Mouse (Mus musculus) WW6 (cell line): ENCODE data around the gene Dnase2b.

ENCODE experiments used
- DNase-seq: peaks from one replicate; pipeline ENCODE4 v3.0.0-alpha.2; 2013; ENCODE audit warnings: low read depth, low spot score

The Dnase2b gene

DNA sequence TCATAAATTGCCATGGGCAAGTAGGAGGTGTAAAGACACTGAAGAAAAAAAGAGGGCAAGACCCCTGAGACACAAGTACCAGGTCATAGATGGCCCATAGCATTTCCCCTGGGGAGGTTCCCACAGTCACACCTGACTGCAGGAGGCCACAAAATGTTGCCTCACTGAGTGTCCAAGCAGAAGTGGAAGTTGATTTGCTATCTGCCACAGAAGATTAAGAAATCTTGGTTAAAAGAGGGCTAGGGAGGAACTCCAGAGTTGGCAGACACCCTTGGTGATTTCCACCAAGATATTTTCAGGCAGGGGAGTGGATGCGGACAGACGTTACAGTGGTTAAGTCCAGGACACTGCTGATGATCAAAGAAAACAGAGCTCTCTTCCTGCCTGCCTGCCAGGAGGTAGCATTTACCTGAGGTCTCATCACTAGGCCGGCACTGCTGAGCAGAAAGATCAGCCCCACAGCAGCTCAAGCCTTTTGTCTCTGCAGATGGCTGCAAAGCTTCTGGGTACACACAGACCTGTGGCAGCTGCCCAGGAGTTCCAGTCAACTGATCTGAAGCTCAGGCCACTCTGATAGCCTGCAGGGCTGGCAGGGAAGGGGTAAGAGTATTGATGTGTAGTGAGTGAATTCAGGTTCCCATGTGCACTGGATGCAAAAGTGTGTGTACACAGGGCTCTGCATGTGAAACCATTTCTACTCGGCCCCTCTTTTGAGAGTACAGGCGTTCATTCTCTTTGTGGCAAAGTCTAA is 1.3 kb upstream of the Dnase2b start:
- DNase-seq, result no peak

DNA sequence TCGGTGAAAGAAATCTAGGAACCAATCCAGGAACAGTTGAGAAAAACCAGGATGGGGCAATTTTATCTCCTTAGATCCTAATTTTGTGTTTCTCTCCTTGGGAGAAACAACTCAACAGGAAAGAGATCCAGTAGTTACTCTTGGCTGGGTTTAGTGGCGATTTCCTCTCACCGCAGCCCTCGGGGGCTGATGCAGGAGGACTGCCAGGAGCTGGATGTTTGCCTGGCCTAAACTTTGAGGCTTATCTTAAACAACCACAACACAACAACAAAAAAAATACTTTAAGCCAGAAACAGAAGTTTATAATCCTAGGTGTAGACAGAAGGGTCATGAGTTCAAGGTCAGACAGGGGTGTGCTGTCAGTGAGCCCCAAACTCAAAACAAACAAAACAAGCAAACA is 3.6 kb downstream of the Dnase2b start:
- DNase-seq, result no peak

DNA sequence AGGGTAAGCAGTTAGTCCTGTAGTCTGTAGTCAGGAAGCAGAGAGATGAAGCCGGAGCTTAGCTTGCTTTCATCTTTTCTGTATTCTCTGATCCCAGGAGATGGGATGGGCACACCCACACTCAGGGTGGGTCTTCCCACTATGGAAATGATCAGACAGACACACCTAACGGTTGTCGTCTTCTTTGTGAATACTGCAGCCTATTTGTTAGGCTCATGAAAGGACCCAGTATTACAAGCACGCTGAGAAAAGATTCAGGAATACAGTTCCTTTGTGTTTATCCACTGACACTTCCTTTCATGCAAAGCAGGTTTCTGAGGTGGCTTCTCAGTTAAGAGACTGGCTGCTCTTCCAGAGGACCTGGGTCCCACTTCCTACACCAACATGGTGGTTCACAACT is 4.1 kb downstream of the Dnase2b start:
- DNase-seq, result peak; percentile 24

DNA sequence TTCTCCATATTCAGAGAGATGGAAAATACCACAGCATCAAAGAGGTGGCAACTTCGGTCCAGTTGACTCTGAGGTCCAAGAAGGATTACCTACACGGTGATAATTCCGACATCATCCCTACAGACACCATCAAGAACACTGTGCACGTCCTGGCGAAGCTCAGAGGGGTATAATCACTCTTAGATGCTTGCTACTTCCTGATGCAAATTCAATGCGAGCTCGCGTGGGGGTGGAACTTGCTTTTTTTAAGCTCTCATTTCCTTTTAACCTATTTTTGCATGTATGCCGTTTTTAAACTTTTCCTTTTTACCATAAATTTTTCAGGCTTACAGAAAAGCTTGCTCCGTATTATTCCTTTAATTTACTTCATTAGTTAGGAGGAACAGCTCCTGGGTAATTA is 5.1 kb downstream of the Dnase2b start:
- DNase-seq, result no peak

DNA sequence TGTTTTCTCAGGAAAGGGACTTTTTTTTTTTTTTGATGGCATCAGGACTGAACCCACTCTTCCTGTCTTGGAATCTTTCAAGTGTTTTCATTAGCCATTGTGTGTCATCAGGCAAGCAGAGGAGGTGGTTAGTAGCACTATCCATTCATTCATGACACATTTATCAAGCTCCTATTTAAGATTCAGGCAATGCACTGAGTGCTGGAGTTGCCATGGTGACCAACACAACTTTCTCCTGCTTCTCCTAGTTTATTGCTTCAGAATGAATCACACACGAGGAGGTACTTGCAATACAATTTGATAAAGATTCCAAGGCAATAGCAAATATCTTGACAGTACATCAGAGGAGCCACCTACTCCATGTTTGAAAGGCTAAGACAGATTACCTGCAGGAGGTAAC is 8.0 kb downstream of the Dnase2b start:
- no peak for DNase-seq

DNA sequence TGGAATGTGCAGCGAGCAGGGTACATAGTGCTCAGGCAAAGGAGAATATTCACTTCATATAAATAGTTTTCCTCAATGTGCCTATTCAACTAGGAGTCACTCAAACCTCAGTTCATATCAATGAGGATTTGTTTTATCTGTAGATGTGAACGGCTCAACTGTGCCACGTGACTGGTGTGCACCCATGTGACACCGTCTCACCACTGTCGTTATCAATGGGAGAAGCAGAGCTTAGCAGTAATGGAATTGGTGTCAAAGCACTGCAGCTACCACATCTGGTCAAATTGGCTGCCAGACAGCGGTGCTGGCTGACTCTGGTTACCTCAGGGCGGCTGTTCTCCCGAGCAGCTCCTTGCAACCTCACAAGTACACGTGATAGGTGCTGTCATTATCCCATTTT is 10.7 kb downstream of the Dnase2b start:
- no peak for DNase-seq

DNA sequence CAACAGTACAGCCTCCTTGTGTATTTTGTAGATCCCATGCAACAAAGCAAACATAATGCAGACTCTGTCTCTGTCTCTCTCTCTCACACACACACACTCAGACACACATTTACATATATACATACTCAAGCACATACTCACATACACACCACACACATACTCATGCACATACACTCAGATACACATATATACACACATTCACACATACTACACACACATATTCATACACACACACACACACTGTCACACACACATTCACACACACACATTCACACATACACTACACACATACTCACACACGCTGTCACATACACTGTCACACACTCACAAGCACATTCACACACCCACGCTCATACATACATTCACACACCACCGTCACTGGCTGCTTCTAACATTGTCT is 12.9 kb downstream of the Dnase2b start:
- no peak for DNase-seq

DNA sequence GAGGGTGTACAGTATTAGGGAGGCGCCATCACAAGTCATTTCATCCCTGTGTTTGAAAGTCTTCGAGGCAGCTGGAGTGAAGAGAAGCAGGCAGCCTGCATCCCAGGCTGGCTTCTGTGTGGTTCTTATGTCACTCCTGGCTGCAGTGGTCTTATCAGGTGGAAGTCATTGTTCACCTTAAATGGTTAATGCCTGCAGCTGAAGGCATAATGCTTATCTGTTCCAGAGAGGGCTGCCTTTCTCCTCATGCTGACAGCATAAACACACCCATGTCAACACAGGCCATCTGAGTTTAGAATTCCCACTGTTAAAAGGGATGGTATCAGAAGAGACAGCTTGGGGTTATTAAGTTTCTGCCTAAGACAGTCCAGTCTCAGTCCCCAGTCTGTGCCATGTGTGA is 14.2 kb downstream of the Dnase2b start:
- no peak for DNase-seq

DNA sequence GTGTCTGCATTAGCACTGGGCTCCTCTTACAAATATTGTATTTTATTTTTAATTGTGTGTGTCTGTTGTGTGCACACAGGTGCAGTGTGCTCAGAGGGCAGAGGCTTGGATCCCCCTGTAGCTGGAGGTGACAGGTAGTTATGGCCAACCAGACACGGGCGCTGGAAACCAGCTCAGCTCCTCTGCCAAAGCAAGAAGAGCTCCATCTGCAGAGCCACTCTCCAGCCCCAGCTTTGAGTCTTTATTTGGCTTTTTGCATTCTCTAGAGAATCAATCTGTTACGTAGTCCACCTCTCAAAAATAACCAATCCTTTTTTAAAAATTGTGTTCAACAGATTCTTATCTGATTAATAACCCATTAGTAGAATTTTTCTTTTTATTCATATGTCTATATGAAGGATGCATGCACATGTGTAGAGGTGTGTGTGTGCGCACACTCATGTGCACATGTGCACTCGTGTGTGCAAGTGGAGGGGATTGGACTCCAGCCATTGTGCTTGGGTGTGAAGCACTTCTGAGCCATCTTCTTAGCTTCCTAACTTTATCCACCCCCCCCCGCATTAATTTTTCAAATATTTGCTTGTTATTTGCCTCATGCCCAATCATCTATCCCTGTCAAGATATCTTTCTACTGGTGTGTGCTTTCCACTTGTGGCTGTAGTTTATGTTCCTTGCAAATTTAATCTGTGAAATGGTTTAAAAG is 16.0 kb downstream of the Dnase2b start:
- DNase-seq, result no peak

DNA sequence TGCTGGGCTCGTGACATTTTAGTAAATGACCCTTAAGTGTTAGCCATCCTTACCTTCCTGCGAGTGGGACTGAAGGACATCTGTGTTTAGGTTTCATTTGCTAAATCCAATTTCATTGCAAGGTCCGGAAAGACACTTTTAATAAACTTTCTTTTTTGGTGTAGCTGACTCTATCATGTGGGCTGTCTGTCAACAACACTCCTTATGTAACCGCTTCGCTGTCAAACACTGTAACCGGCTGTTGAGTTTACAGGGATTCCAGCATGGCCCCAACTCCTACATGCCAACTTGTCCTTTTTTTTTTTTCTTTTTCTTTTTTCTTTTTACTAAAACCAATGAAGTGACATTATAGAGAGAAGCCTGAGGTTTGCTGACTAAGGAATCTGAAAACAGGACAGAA is 17.0 kb downstream of the Dnase2b start:
- no peak for DNase-seq

DNA sequence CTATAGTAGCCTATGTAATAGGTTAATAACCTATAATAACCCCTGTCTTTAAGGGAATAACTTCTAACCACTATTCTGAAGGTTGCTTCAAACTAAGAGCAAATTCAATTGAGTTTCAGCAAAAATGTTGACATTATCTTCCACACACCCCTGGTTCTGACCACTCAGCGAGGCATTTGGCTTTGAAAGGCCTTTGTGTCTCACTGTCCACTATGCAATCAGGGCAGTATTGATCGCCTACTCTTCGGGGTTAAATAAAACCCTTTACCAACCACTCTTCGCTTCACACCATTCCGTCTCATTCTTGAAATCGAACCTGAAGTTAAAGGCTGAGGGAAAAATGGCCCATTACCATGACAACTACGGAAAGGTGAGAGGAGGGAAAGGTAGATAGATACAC is 18.5 kb downstream of the Dnase2b start:
- no peak for DNase-seq

DNA sequence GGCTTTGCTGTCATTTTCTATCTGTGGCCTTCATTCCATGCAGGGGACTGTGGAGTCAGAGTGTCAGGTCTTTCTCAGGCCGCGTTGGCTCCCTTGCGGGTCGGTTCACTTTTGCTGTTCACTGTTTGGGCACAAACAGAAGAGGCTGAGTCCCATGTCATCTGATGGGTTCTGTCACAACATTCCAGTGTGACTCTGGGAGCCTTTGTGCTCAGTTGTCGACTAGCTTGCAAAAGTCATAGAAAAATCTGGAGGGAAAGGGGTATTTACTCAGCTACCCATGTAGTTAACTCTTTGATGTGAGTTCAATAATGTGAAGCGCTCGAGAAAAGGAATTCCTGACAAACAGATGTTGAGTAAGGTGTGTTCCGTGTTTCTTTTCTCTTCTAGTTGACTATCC is 19.0 kb downstream of the Dnase2b start:
- DNase-seq, result no peak

DNA sequence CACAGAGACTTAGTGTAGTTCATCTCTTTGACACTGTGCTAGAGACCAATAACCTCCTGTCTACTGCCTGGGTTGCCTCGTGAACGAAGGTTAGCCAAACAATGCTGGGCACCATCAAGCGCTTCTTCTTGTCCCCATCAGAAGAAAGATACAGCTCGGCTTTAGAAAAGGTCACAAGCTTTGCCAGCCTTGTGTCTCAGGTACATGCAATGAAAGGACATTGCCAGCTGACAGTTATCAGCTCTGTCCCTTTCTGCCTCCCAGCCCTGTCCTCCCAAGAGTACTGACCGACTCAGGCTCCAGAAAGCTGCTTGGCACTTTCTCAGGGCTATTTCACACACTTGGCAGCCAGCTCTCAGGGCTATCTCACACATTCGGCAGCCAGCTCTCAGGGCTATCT is 20.0 kb downstream of the Dnase2b start:
- no peak for DNase-seq

DNA sequence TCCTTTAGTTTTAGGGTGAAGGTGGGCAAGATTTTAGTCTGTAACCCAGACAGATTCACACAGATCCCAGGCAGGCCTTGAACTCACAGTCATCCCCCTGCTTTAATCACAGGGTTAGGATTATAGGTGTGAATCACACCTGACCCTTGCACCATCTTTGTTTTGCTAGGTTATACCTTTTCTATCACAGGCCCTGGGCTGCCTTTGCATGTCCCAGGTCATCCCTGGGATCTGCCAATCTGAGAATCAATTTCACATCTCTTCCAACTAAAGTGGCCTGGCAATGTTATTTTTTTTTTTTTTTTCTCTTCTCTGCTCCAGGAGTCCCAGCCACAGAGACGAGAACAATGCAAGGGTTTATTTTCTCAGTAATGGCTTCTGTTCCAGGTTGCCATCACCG is 23.8 kb downstream of the Dnase2b start:
- DNase-seq, result no peak

DNA sequence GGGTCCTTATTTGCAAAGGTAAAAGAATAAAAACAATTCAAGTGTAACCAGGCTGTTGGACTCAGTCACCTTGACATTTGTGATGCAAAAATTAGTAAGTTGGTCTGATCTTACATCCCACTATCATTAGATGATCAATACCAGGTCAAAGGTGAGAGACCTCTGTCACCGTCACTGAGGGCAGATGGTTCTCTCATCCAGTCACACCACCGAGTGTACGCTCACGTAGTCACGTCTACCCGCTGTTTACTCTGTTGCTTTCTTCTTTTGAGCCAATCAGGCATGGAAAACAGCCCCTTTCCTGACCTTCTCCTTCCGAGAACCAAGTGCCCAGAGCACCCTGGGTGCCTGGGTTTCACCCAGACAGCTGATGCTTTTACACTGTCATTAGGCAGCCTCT is 24.2 kb downstream of the Dnase2b start:
- no peak for DNase-seq

DNA sequence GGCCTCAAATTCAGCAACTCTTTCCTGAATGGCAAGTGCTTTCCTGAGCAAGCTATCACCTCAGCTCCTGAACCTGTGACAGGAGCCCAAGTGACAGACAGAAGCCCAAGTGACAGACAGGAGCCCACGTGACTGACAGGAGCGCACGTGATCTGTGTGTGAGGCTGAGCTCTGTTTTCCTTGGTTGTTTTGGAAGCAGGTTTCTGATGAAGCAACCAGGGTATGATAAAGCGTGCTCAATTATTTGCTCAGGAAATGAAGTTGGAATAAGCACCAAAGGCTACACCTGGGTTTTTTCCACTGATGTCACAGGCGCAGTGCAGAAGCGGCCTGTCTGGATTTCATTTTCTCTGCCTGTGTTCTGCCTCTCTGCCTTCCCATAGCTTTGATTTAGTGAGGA is 25.9 kb downstream of the Dnase2b start:
- no peak for DNase-seq

DNA sequence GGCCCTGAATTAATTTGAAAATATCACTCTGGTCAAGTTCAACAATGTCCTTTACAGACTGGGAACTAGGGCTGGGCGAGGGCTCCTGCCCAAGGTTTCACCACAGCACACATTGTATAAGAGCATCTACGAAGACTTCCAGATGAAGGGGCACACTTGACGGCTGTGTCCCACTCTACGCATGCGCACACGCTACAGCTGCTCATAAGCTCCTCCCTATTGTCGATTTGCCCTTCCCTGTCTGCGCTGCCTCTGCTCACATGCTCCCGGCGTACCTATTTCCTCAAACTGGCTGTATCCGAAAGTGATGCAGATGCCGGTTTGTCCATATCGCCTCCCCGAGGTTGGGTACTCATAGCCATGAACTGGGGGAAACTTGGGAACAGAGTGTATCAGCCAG is 28.8 kb downstream of the Dnase2b start:
- no peak for DNase-seq

DNA sequence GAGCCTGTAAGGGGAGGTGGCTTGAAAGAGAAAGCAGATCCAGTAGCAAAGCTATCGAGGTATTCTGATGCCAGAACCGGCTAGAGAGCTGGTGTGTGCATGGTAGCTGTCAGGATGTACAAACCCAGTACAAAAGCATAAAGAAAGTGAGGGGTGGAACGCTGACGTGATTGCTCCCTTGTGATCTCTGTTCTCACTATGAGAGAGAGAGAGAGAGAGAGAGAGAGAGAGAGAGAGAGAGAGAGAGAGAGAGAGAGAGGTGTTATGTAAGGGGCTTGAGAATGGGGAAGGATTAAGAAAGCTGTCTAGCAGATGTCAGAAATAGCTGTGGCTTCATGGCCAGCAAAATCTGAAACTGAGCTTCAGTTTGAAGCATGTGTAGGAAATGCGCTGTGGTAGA is 31.5 kb downstream of the Dnase2b start:
- DNase-seq, result no peak

DNA sequence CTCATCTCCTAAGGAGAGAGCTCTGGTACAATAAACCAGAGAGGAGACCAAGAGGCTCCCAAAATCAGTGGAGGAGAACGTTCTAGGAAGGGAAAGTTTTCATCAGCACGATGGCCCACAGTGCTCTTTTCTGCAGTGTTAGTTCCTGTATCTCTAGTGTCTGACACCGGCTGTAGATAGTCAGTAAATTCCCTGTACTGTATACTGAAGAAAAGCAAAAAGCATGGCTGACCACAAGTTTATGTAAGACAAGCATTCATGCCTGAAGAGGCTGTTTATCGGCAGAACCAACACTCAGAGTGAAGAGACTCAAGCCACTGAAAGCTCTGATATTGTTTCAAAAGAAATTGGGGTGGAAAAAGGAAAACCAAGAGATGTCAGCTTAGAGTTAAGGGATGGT is 31.9 kb downstream of the Dnase2b start:
- DNase-seq, result no peak

DNA sequence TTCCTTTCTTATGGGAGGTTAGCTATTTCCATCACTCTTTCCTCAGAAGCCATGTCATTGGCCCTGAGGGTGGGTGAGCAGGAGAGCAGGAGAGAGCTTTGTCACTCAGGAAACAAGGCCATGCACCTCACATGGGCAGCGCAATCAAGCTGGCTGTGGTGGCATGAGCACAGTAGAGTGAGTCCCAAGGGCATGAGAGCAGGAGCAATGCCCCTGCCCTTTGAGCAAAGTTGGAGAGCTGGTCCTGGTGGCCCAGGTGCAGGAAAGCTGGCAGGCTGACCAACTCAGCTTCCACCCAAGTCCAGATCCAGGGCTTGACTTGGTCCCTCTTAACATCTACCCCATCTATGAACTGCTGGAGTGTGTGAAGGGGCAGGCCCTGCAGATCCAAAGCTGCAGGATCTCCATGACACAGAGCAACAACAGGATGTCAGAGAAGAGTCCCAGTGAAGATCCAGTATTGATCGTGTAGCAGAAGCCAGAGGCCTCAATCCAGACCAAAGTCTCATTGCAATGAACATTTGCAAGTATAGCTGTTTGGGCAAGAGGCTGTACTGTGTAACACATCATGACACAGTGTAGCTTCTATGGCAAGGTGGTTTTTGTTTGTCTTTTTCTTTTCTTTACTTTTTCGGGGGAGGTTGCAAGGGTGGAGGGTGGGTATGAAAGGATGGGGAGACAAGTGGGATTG is 35.2 kb downstream of the Dnase2b start:
- no peak for DNase-seq

DNA sequence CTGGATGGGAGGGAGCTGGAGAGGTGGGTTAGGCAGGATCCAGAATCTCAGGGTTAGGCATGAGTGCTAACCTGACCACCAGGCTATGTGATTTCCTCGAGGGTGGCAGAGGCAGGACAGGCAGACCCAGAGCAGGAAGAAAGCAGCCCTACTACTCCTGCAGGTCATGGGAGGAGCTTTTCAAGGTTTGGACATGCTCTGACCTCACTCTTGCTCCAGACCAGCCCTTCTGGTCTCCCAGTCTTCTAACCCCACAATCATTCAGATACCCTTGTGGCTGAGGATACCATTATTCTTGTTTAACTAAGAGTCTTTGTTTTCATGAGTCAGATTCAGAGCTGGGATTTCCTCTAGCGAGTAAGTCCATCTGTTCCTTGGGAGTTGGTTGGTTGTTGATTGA is 37.8 kb downstream of the Dnase2b start:
- DNase-seq, result no peak

DNA sequence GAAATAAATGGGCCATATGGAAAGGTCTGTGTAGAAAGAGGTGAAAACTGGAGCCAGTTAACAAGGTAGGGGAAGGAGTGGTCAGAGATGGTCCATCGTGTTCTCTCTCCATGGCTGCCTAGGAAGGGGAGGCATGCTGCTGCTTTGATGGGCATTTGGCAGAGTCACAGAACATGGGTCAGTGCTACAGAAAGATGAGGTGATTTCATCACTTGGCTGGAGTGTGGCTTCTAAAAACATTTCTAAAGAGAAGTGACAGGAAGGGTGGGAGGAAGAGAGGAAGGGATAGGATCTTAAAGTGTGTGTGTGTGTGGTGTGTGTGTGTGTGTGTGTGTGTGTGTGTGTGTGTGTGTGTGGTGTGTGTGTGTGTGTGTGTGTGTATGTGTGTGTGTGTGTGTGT is 44.1 kb downstream of the Dnase2b start:
- DNase-seq, result no peak

DNA sequence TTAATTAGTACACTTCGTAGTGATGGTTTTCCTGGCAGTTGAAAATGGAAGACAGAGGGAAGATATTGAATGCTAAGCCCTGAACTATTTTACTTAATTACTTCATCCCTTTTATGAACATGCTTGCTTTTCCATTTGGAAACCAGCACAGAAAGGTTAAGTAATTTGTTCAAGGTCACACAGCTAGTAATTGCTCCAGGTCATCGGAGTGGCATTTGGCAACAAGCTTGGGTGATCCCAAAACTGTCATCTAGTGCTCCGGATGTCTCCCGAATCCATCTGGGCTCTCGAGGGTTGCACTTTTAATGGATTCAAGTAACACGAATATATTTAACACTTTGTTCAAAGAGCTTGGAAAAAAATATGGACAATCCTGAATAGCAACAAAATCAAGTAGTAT is 44.5 kb downstream of the Dnase2b start:
- no peak for DNase-seq
